Mouse (Mus musculus) lung, adult 18-20 months (tissue): ENCODE measurements around the gene Lrch1.

ENCODE experiments used
- DNase-seq, 2 experiments: peaks; one replicate each; pipeline ENCODE4 v3.0.0; 2022; ENCODE audit warnings: mixed read lengths in 2 of 2

Lrch1 gene

GRCm38 (mm10) chr14:74947376-74948013, at the start of gene Lrch1:
Gene Lrch1, minus strand, starts transcription at chr14:74947876.
- DNase-seq: peak; percentile 86 to 87

DNA sequence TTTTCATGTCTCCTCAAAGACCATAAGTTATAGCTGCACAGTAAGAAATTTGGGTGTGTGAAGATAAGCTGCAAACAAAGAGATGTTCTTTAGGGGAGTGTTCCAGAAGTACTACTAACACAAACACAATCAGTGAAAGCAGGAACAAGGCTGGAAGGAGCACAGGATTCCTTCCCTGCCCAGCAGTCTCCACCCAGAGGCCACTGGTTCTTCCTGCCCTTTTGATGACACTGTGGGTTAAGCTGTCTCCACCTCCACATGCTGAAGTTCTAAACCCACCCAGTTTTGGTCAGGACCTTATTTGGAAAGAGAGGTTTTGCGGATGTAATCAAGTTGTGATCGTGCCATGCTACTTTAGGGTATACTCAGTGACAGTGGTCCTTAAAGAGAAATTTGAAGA, 49.4 kb upstream of the Lrch1 start:
- DNase-seq: no peak

DNA sequence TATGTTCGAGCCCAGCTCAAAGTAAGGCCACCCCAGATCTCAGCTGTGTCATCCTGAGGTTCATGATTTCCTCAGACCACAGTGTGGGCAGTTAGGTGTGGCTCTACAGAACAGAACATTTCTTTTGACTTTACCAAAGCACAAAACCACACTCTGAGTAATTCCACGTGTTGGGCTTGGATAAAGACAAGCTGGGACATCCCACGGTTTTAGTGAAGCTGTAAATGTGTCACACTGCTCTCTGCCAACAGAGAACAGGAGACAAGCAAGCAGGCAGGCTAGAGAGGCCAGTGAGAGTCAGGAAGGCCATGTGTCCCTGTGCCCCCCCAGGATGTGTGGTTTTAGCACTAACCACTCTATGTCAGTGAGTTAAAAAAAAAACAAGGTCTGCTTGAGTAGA, 48.9 kb upstream of the Lrch1 start:
- no peak for DNase-seq

DNA sequence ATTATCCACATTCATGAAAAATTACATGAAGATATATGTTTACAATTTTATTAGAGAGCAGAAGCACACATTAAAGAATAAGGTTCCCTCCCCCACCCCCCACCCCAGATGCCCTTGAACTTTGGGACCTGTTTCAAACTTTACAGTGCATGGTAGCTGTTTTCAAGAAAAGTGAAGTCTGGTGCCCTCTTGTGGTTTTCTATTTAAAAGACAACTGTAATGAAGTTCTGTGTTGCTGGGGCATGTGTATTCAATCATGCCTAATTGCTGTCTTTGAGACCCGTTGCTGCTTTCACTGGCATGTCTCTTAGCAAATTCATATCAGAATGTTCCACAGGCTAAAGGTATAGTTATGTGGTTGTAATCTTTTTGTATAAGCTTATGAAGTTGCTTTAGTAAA, 42.8 kb upstream of the Lrch1 start:
- DNase-seq: peak in 1 of 2 experiments; percentile 33

DNA sequence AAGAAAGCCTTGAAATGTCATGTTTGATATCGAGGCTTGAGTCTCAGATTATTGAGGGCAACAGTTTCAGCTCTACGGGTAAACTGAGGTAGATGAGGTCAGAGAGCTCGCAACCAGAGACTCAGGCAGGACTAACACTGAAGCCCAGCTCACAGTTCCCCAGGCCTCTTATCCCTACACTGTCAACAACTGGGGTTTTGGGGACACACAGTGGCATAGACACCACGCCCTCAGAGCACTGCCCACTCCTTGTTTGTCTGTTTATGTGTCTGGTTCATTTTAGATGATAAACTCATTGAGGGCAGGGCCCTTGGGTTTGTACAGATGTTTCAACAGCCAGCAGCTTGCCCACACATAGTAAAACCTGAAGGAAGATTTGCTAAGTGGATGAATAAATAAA, 42.2 kb upstream of the Lrch1 start:
- DNase-seq: no peak

DNA sequence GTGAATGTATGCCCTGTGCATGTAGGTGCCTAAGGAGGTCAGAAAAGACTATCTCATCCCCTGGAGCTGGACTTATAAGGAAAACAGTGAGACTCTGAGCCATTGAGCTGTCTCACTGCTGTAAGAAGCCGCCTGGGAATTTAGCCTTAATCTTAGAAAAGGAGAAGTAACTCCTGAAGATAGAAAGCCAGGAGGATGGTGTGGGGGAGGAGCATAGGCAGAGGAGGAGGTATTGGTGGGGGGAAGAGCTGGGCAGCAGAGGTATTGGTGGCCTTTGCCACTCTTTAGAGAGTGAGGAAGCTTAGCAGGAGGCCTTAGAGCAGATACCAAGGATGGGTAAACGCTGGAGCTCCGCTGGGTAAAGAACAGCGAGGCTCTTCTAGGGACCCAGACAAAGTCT, 41.6 kb upstream of the Lrch1 start:
- no peak for DNase-seq

DNA sequence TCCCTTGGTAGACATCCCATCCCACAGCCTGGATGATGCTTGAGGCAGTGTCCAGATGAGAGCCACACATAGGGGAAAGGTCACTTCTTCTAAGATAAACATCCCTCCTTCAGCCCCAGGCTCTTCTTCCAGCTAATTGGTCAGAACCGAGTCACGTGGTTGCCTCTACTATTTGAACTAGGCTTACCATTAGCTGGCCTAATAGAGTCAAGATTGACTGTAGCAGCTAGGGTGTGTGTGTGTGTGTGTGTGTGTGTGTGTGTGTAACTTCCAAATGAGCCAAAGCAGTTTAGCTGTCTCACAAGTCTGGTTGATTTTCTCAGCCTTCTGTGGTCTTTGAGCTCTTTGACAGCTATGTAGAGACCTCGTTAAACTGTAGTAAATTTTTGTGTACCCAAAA, 38.9 kb upstream of the Lrch1 start:
- DNase-seq: no peak

DNA sequence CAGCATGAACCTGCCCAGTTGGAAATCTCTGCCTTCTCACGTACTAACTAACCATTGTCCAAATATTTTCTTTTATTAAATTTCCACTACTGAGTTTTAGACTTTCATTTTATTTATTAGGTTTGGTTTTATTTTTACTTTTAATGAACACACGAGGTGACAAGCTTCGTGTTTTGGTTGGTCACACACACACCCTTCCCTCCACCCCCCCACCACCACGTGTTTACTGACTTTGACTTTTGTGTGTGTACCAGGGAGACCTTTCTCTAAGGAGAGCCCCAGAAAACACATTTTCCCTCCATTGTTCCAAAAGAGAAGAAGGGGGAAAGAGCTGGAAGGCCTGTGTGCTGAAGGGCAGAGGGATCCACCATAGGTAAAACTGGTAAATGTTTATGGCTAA, 38.0 kb upstream of the Lrch1 start:
- no peak for DNase-seq

DNA sequence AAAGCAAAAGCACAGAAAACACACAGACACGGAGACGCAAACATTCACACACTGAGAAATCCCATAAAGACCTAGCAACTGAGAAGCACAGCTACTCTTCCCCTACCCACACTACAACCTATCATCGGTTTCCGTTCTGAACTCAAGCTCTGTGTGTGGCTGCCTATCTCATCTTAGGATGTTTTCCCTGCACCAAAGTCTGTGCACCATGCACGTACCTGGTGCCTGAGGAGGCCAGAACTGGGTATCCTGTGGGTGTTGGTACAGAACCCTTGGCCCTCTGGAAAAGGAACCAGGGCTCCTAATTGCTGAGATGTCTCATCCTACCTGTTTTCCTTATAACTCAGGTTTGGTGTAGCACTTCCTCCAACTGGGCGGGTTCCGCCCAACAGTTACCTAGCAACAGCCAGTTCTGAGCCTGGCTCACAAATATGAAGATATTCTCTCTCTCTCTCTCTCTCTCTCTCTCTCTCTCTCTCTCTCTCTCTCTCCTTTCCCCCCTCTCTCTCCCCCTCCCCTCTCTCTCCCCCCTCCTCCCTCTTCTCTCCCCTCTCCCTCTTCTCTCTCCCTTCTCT, 37.2 kb upstream of the Lrch1 start:
- no peak for DNase-seq

DNA sequence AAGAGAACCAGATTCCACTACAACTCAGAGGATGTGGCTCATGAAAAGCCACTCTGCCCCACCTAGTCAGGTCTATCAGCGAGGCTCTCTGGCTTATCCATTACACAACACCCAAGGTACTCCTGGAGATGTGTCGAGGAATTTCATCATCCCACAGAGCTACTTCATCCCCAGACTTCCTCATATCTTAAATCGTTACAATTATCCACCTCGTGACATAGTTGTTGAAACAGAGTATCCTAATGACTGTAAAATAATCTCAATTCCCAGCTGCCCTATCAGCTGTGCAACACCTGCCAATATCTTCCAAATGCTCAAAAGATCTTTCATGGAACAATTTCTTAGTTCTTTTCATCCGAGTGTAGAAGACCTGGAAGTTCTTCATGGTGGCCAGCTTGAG, 35.4 kb upstream of the Lrch1 start:
- no peak for DNase-seq

DNA sequence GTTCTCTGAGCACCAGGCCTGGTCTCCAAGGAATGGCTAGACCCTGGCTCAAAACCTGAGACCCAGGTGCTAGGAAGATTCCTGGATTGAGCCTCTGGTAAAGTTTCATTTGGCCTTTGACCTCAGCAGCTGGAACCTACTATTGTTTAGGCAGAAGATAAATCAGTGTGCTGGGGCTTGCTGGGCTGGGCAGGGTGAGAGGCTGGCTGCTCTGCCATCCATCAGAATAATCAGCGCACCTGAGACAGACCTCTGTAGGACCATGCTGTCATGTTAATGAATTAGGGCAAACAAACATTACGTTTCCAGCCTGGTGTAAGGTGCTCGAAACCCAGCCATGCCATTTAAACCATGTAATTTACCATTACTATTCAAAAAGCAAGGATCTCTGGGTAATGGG, 33.3 kb upstream of the Lrch1 start:
- DNase-seq: no peak

DNA sequence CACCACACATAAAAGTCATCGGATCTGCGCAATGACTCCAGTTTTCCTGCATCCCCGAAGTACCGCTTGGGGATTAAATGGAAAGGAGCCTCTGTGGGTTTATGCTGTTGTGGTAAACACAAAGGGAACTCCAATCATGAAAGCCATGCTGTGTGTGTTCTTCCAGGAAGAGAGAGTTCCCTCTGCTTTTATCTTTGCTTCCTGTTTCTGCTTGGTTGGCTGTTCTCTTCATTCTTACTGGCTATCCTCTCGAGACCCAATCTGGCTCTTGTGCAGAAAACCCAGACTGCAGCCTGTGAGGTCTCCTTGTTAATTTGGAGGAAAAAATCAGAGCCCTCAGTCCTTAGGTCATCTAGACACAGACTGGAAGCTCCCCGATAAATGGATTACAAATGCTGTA, 29.3 kb upstream of the Lrch1 start:
- no peak for DNase-seq

DNA sequence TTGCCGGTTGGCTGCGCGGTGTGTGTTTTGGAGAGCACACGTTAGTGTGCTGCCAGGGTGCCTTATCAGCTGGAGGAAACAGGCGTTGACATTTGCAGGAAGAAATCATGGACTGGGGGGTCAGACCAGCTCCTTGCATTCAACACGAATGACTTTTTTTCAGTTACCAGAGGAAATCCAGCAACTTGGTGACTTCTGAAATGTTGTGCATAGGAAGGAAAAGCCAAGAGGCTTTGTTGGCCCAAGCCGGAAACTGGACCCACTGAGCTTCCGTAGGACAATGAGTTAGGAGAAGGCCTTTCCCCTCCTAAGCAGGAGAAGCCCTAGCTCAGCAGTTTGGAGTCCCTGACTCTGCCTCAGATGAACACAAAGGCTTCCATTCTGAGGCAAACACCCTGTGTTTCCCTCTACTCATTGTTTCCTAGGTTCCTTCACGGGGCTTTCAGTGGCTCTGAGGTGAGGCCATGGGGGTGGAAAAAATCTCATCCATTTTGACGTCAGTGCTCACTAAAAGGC, 26.5 kb upstream of the Lrch1 start:
- DNase-seq: no peak

DNA sequence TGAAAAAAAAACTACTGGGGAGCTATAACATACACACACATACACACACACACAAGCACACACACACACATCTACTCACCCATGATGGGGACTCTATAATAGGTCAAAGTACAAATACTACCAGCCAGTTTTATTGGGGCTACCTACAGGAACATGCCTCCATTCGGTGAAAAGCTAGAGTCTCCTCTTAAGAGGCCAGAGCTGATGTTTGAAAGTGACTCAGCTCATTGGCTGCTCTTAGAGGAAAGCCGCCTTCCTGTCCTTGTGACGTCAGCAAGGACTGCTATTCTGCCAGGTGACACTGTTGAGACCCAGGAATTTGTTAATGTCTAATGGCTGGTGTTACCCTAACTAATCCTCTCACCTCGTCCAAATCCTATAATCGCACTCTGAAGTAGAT, 25.0 kb upstream of the Lrch1 start:
- no peak for DNase-seq

DNA sequence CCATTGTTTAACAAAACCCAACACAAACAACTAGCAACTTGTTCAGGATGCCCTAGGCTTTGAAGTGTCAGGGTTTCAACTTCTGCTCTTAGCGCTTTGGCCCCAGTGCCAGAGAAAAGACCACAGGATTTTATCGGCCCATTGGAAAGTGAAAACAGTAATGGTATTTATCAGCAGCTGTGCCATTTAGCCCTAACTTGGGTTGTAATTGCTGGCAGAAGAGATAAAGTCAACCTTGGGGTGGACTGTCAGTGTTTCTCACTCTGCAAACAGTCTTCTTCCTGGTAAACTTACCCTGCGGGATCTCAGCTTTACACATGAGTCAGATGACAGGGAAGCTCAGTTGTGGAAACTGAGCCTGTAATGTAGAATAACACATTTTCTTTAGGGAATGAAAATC, 24.5 kb upstream of the Lrch1 start:
- DNase-seq: no peak

- DNase-seq: no peak
Observed at GRCm38 (mm10) chr14:74963402-74963764, 15.7 kb upstream of the Lrch1 start.

- DNase-seq: no peak
Observed at GRCm38 (mm10) chr14:74962713-74963401, 15.2 kb upstream of the Lrch1 start.

DNA sequence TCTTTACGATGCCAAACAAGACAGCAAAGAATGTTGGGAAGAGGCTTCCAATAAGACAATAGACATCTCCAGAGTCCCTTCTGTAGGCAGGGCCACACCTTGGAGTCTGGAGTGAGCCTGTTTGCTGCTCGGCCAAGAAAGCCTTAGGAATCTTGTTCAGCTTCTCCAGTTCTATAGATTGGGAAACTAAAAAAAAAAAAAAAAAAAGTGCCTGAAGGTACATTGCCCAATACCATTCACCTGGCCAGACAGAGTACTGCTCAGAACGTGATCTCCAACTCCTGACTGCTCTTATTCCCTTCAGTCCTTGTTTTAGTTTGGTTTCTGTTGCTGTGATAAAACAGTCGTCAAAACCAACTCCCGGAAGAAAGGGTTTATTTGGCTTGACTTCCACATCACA, 12.9 kb upstream of the Lrch1 start:
- DNase-seq: no peak

- no peak for DNase-seq
Observed at GRCm38 (mm10) chr14:74956702-74957101, 9.0 kb upstream of the Lrch1 start.

DNA sequence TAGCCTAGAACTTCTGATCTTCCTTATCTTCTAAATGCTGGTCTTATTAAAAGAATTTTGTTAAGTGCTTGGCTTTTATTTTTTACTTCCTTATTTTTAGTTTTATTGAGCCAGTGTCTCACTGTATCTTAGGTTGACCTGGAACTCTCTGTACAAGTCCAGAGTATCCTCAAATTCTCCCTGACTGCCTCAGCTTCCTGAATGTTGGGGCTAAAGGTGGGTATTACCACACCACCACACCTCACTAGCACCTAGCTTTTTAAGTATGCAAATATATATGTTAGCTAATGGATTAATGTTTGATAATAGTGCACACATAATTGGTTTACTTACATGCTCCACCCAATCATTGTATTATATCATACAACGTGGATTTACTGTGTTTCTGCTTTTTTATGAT, 8.6 kb upstream of the Lrch1 start:
- no peak for DNase-seq

- peak; percentile 64 to 71 for DNase-seq
Observed at GRCm38 (mm10) chr14:74948426-74949240, 957 bp upstream of the Lrch1 start.

- DNase-seq: no peak
Observed at GRCm38 (mm10) chr14:74948014-74948396, 329 bp upstream of the Lrch1 start.

GRCm38 (mm10) chr14:74946751-74947375, 813 bp downstream of the Lrch1 start:
- DNase-seq: peak; percentile 87 to 88
